Mouse (Mus musculus): ENCODE data around the gene Cyp2d22. TPM values are rescaled to one million over a fixed set of nuclear protein-coding genes. Genes with fewer than 3 reads are reported as not detected.
"Not testable (repeated sequence)": the region's sequence is repeated elsewhere in the genome, so short reads cannot be mapped to it uniquely, and the experiment has no call there.

Gene Cyp2d22
- polyA plus RNA-seq, 1 experiment from 2014 or later = 3.3 TPM

DNA sequence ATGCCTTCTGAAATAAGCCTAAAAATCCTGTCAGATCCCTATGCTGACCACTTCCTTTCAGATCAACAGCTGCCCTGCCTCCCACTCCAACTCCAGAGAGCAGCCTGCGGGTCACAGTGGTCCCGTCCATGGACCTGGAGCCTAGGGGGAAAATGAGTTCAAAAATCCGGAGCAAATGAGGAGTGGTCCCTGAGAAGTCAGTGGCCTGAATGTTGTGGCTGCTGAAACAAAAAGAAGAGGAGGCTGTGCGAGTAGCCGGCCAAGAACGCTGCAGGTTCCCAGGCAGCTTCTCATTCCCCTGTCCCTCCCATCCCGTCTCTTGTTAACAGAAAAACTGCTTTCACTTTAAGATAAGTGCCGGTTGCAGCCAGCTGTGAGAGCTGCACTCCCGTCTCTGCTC lies 15.5 kb downstream of the Cyp2d22 start:
- not testable (repeated sequence) for H3K4me2 ChIP-seq (ENCODE audit: low read length); ATAC-seq; H3K27ac ChIP-seq (ENCODE audit: low read depth, low read length); H3K9me3 ChIP-seq (ENCODE audit: control insufficient read depth, low read length); H3K27me3 ChIP-seq (replicated peaks; ENCODE audit: control insufficient read depth, insufficient read depth, low read length); H3K36me3 ChIP-seq (ENCODE audit: control insufficient read depth, insufficient read depth, low read length); H3K4me1 ChIP-seq (ENCODE audit: control insufficient read depth, insufficient read depth, low read depth, low read length); H3K9ac ChIP-seq (ENCODE audit: low read depth, low read length); H3K4me3 ChIP-seq (ENCODE audit: low read length)
- WGBS = 21% methylated on average over 6 of the region's 9 CpGs

DNA sequence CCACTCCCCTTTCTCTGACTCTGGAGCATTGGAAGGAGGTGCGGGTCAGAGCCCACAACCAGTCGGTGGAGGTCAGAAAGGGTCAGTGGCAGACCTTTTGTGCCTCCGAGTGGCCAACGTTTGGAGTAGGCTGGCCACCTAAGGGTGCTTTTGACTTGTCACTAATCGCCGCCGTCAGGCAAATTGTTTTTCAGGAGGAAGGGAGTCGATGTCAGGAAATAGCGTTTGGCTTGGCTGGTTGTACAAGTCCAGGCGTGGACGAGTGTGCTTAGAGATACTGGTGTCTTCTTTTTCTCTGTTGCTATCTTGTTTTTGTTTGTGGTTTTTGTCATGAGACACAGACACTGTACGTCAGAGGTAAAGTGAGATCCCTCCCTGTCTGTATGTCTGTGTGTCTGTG lies 16.3 kb downstream of the Cyp2d22 start:
- not testable (repeated sequence) for H3K36me3 ChIP-seq (ENCODE audit: control insufficient read depth, insufficient read depth, low read length); H3K27me3 ChIP-seq (replicated peaks; ENCODE audit: control insufficient read depth, insufficient read depth, low read length); H3K4me2 ChIP-seq (ENCODE audit: low read length); H3K9me3 ChIP-seq (ENCODE audit: control insufficient read depth, low read length); ATAC-seq; H3K9ac ChIP-seq (ENCODE audit: low read depth, low read length); H3K4me3 ChIP-seq (ENCODE audit: low read length); H3K27ac ChIP-seq (ENCODE audit: low read depth, low read length); H3K4me1 ChIP-seq (ENCODE audit: control insufficient read depth, insufficient read depth, low read depth, low read length)
- WGBS = 79% methylated on average over 7 of the region's 12 CpGs

DNA sequence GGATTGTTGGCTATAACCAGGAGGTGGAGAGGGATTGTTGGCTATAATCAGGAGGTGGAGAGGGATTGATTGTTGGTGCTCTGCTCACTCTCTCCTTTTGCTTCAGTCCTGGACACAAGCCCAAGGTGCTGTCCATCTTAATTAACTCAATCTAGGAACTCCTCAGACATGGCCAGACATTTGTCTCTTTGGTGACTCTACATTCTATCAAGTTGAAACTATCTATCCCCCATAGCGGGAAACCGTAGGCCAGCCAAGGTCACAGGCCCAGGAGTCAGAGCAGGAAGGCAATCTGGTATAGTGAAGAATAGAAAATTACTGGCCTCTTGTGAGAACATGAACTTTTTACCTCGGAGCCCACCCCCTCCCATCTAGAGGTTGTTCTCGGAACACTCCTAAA lies 17.8 kb downstream of the Cyp2d22 start:
- ATAC-seq = no peak
- H3K9ac ChIP-seq (ENCODE audit: low read depth, low read length) = no peak overlapping the region
- H3K27ac ChIP-seq (ENCODE audit: low read depth, low read length) = no peak overlapping the region
- no peak overlapping the region for H3K4me3 ChIP-seq (ENCODE audit: low read length)
- H3K36me3 ChIP-seq (ENCODE audit: control insufficient read depth, insufficient read depth, low read length) = no peaks in the 10 kb centered on the region
- no peaks in the 10 kb centered on the region for H3K4me1 ChIP-seq (ENCODE audit: control insufficient read depth, insufficient read depth, low read depth, low read length)
- no peak overlapping the region for H3K4me2 ChIP-seq (ENCODE audit: low read length)
- no peaks in the 10 kb centered on the region for H3K9me3 ChIP-seq (ENCODE audit: control insufficient read depth, low read length)
- no peaks in the 10 kb centered on the region for H3K27me3 ChIP-seq (replicated peaks; ENCODE audit: control insufficient read depth, insufficient read depth, low read length)
- 83% methylated on average over 3 of the region's 4 CpGs for WGBS

DNA sequence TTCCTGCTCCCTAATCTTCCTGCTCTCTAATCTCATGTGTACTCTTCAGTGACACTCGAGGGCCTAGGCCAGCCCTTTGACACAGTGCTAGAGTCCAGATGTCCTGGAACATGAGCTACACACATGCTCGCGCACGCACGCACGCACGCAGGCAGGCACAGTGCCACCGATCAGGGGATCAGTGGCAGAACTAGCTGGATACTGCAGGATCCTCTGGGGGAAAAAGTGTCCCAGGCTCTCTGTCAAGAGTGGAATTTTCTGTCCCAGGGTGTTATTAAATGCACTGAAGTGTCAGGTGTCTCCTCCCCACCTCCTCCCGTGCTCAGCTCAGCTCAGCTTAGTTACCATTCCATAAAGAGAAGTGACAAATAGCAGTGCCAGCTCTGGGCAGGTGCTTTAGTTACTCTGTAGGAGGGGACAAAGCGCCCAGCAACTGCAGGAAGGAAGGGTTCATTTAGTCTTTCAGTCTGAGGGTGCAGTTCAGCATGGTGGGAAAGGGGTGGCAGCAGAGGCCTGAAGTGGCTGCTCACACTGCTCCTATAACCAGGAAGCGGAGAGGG lies 18.5 kb downstream of the Cyp2d22 start:
- H3K27ac ChIP-seq (ENCODE audit: low read depth, low read length) = no peak overlapping the region
- no peaks in the 10 kb centered on the region for H3K27me3 ChIP-seq (replicated peaks; ENCODE audit: control insufficient read depth, insufficient read depth, low read length)
- no peak overlapping the region for H3K4me2 ChIP-seq (ENCODE audit: low read length)
- no peak for ATAC-seq
- H3K9me3 ChIP-seq (ENCODE audit: control insufficient read depth, low read length) = no peaks in the 10 kb centered on the region
- H3K36me3 ChIP-seq (ENCODE audit: control insufficient read depth, insufficient read depth, low read length) = no peaks in the 10 kb centered on the region
- no peak overlapping the region for H3K9ac ChIP-seq (ENCODE audit: low read depth, low read length)
- H3K4me1 ChIP-seq (ENCODE audit: control insufficient read depth, insufficient read depth, low read depth, low read length) = no peaks in the 10 kb centered on the region
- 76% methylated on average over 11 of the region's 11 CpGs for WGBS
- H3K4me3 ChIP-seq (ENCODE audit: low read length) = no peak overlapping the region

DNA sequence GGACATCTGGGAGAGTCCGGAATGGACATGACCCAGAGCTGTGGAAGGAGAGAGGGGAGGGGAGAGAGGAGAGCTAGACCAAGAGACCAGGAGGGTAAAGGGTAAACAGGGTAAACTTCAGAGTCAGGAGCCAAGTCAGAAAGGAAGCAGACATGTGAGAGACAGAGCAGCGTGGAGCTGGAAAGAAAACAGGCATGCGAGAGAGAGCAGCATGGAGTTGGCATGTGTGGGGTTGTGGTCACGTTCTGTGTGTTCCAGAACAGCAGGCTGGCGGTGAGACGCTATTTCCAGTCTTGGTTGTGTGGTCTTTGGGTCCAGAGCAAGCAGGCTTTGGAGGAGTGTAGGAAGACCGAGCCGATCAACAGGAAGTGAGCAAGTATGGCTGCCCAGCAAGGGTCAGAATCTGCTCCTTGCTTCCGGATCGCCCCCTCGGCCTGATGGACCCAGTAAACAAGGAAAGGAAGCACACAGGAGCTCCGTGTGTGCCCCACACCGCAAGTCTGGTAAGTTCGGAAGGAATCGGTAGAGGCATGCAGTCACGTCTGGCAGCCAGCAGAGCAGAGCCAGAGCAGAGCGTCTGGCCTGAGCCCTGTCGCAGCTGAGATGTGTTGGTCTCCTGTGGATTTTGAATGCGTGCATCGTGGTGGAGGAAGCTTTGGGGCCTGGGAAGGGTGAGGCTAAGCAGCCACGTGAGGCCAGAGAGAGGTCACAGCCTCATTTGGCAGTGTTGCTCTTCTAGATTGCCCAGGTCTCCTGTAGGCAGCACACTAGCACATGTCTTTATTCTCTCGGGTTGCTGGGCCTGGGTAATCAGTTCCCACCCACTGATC lies 21.4 kb downstream of the Cyp2d22 start:
- no peak overlapping the region for H3K4me2 ChIP-seq (ENCODE audit: low read length)
- no peak overlapping the region for H3K27ac ChIP-seq (ENCODE audit: low read depth, low read length)
- H3K27me3 ChIP-seq (replicated peaks; ENCODE audit: control insufficient read depth, insufficient read depth, low read length) = no peaks in the 10 kb centered on the region
- no peak for ATAC-seq
- H3K4me1 ChIP-seq (ENCODE audit: control insufficient read depth, insufficient read depth, low read depth, low read length) = peaks cover 5% of the 10 kb centered on the region
- peak overlapping the region; percentile 17; the same call in 1 of the 2 replicates for H3K9ac ChIP-seq (ENCODE audit: low read depth, low read length)
- no peak overlapping the region for H3K4me3 ChIP-seq (ENCODE audit: low read length)
- no peaks in the 10 kb centered on the region for H3K36me3 ChIP-seq (ENCODE audit: control insufficient read depth, insufficient read depth, low read length)
- 62% methylated on average over 22 of the region's 22 CpGs for WGBS
- no peaks in the 10 kb centered on the region for H3K9me3 ChIP-seq (ENCODE audit: control insufficient read depth, low read length)

DNA sequence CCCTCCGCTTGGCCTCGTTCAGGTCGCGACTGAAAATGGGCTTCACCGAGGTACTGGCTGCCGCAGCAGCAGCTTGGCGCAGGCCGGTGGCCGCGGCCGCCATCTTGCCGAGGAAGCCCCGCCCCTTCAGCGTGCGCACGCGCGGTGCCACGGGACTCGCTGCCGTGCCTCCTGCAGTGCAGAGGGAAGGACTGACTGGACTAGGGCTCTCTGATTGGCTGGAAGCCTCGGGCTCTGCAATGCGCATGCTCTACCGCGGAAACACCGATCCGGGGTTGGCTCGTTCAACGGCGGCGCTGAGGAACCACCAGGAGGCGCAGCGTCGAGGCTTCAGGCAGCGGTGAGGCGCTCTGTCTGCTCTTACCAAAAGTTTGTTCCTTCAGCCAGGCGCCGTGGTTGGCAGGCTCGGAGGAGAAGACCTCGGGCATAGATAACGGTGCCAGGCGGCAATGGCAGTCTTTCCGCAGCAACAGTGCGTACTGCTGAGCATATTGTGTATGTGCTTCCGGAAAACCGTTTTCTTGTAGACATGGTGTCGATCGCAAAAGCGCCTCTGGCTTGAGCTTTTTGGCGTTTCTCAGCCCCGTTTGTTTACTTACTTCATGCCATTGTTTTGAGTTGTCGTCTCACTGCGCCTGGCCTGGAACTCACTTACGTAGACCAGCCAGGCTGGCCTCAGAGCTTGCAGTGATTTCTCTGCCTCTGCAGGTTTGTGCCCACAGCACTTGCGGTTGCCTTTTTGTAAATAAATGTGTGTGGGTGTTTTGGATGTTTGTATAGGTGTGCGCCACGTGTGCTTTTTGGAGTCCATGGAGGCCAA lies 25.7 kb downstream of the Cyp2d22 start, which contains the start of gene Ndufa6:
Gene Ndufa6, minus strand, starts transcription at position 197 of the 820 bp plus-strand sequence.
- Histone ChIP-seq H3K27me3 (replicated peaks; ENCODE audit: control insufficient read depth, insufficient read depth, low read length) (no peaks in the 10 kb centered on the region), H3K4me3 (ENCODE audit: low read length) (peak within 1 kb of the TSS; percentile 76), H3K9ac (ENCODE audit: low read depth, low read length) (peak within 1 kb of the TSS; percentile 93), H3K36me3 (ENCODE audit: control insufficient read depth, insufficient read depth, low read length) (peaks cover 10% of the 10 kb centered on the region), H3K4me2 (ENCODE audit: low read length) (peak within 1 kb of the TSS; percentile 77), H3K4me1 (ENCODE audit: control insufficient read depth, insufficient read depth, low read depth, low read length) (peaks cover 22% of the 10 kb centered on the region), H3K27ac (ENCODE audit: low read depth, low read length) (peak within 1 kb of the TSS; percentile 80), H3K9me3 (ENCODE audit: control insufficient read depth, low read length) (no peaks in the 10 kb centered on the region)
- ATAC-seq = peak; percentile 99
- whole genome bisulfite sequencing = 2% methylated on average over 57 of the region's 57 CpGs

DNA sequence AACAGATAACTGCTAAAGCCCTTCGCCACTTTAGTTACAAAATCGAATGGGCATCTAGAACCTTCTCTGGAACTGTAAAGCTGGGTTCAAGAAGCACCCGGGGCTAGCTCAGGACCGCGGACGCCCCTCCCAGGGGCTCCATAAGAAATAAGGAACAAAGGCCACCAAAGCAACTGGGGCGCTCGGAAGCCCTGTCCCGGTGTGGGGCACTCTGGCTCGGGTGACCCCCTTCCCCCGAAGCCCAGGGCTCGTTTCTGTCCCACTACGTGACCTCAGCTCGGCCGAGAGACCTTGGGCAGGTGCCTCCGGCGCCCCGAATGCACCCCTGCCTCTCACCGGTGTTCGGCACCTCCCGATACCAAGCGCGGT lies 26.3 kb downstream of the Cyp2d22 start:
- Histone ChIP-seq H3K27ac (ENCODE audit: low read depth, low read length) (peak overlapping the region; percentile 80), H3K4me2 (ENCODE audit: low read length) (peak overlapping the region; percentile 60), H3K36me3 (ENCODE audit: control insufficient read depth, insufficient read depth, low read length) (peaks cover 16% of the 10 kb centered on the region), H3K9ac (ENCODE audit: low read depth, low read length) (peak overlapping the region; percentile 93), H3K4me1 (ENCODE audit: control insufficient read depth, insufficient read depth, low read depth, low read length) (peaks cover 22% of the 10 kb centered on the region), H3K4me3 (ENCODE audit: low read length) (peak overlapping the region; percentile 76), H3K27me3 (replicated peaks; ENCODE audit: control insufficient read depth, insufficient read depth, low read length) (no peaks in the 10 kb centered on the region), H3K9me3 (ENCODE audit: control insufficient read depth, low read length) (no peaks in the 10 kb centered on the region)
- WGBS = under 1% methylated on average over 23 of the region's 23 CpGs
- ATAC-seq = no peak

DNA sequence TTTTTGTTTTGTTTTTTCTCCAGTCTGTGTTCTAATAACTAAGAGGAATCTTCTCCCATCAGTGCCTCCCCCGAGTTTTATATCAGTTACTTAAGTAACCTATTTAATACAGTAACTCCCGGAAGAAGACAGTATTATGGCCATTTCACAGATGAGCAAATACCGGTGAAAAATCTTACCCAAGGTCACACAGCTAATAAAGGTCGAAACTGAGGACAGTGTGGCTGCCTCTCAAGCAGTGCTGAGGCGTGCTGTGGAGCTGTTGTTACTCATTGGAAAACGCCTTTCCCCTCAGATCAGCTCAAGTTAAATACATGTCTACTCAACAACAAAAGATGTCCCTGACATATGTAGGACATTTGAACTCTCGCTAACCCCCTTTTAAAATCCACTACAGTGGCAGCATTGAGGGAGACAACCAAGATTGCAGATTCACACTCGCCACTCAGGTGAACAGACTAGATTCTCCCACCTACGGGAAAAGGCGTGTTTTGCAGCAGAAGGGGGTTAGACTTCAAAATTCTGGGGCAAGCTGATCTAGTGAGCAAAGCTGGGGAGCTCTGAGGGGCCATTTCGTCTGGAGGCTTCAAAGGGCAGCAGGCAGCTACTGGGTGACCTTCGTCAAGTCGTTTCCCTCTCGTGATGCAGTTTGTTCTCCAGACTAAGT lies 26.8 kb downstream of the Cyp2d22 start:
- Histone ChIP-seq H3K27ac (ENCODE audit: low read depth, low read length) (peak overlapping the region; percentile 80; the same call in 1 of the 2 replicates), H3K4me1 (ENCODE audit: control insufficient read depth, insufficient read depth, low read depth, low read length) (peaks cover 22% of the 10 kb centered on the region), H3K27me3 (replicated peaks; ENCODE audit: control insufficient read depth, insufficient read depth, low read length) (no peaks in the 10 kb centered on the region), H3K36me3 (ENCODE audit: control insufficient read depth, insufficient read depth, low read length) (peaks cover 21% of the 10 kb centered on the region), H3K4me3 (ENCODE audit: low read length) (peak overlapping the region; percentile 76), H3K9me3 (ENCODE audit: control insufficient read depth, low read length) (no peaks in the 10 kb centered on the region), H3K9ac (ENCODE audit: low read depth, low read length) (peak overlapping the region; percentile 93), H3K4me2 (ENCODE audit: low read length) (peak overlapping the region; percentile 60)
- WGBS = 30% methylated on average over 14 of the region's 14 CpGs
- no peak for ATAC-seq

All from hindbrain, embryonic 16.5 days (tissue).